Mouse (Mus musculus) kidney, postnatal 10 days (tissue): Measurements from ENCODE around the gene Tceanc2.

Experiments used
- DNase-seq: peaks from one replicate; pipeline ENCODE4 v3.0.0; 2021; ENCODE audit warnings: mixed read lengths

The Tceanc2 gene

DNA sequence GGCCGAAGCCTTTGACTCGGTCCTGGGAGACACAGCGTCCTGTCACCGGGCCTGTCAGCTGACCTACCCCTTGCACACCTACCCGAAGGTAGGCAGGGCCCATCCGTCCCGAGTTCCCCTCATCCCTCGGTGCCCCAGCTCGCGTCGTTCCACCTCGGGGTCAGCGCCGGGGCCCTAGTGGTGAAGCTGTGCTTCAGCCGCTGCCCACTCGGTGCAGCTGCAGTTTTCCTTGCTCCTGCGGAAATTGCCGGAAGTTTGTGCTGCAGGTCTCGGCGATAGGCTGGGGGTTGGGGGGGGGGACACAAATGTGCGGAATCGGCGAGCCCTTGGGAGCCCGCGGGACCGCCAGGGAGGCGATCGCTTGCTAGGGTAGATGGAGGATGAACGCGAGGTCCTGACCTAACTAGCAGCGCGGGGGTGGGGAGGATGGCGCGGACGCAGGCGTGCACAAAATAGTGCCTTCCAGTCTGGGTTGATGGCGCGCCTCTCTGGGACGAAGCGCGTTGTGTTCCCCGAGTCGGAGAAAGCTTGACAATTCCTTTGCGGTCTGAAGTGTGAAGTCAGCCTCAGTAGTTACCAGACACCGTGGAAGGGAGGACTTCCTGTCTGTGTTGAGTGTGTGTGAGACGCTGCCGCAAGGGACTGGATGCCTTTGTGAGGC is at the start of gene Tceanc2:
TSS of gene Tceanc2 (minus strand) at position 287 of the 661 bp plus-strand sequence.
- peak; percentile 73 for DNase-seq

DNA sequence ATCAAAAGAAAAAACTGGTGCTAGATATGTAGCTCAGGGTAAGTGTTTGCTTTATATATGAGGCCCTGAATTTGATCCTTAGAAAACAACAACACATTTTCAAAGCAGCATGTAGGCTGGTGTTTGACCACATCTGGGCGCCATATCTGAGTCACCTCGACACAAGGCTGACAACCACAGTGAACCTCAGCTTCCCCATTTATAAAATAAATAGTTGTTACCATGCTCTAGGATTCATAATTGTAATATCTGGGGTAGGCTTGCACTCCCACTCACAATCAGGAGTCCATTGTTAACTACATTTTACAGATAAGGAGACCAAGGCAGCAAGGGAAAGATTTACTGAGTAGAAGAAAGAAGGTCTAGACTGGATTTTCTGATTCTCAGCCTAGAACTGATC is 47.4 kb upstream of the Tceanc2 start:
- DNase-seq = no peak

DNA sequence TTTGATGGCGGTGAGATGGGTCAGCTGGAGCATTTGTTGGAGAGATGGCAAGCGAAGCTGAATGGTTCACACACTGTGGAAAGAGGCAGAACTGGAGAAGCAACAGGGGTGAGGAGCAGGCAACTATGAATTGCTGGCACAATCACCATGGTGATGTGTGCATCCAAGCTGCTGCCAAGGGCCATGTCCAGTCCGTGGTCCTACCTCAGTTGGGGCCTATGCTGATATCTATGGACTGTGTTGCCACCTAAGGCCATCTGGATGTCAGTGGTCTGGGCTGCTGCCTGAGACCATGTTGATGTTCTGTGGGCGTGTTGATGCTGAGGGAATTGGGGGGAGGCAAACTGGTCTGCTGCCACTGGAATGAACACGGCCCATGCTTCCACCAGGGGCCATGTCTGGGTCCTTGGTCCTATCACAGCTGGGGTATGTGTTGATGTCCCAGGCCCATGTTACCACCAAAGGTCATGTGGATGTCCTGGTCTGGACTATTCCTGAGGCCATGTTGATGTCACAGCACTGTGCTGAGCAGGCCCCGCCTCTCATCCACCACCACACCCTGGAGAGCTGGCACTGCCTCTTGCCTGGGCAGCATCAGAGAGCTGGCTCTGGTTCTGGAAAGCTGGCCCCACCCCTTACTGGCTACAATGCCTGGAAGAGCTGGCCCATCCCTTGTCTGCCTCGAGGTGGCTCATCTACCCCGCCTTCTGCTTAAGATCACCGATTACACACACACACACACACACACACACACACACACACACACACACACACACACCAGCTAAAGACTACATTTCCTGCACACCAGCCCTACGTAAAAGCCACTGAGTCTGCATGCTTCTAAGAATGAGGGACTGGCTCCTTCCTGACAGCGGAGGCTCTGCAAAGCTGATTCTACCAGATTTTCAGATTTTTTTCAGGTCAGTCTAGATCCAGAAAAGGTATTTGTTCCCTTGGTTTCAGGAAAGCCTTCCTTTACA is 44.6 kb upstream of the Tceanc2 start:
- peak; percentile 31 for DNase-seq

DNA sequence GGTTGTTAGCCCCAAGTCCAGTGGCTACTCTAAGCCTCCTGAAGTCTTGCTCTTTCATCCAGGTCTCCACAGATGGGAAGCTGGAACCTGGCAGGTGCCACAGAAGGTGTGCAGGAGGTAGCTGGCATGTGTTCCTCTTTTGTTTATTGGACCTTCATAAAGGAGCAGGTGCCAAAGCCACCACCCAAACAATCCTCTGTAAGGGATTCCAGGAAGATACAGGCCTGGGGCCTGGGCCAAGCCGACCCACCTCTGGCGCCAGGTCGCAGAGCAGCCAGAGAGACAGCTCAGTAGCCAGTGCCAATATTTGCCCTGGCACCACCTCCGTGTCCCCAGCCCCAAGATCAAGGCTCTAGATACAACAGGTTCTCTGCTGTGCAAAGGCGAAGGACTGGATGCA is 42.6 kb upstream of the Tceanc2 start:
- no peak for DNase-seq

DNA sequence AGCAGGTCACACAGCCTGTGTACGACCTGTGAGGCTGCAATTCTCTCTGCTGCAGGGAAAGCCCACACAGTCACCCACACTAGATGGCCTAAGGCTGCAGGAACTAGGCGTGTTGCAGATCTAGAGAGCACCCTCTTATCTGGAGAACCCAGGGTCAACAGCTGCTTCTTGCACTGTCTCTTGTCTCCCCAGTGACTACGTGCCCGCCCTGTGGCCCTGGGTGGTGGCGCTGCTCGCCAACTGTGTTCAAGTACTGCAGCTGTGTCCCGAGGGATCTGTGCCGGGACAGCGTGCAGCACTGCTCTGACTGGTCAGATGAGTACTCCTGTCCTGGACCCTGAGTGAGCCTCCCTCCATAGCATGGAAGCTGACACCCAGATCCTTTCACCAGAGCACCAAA is 38.7 kb upstream of the Tceanc2 start:
- no peak for DNase-seq

DNA sequence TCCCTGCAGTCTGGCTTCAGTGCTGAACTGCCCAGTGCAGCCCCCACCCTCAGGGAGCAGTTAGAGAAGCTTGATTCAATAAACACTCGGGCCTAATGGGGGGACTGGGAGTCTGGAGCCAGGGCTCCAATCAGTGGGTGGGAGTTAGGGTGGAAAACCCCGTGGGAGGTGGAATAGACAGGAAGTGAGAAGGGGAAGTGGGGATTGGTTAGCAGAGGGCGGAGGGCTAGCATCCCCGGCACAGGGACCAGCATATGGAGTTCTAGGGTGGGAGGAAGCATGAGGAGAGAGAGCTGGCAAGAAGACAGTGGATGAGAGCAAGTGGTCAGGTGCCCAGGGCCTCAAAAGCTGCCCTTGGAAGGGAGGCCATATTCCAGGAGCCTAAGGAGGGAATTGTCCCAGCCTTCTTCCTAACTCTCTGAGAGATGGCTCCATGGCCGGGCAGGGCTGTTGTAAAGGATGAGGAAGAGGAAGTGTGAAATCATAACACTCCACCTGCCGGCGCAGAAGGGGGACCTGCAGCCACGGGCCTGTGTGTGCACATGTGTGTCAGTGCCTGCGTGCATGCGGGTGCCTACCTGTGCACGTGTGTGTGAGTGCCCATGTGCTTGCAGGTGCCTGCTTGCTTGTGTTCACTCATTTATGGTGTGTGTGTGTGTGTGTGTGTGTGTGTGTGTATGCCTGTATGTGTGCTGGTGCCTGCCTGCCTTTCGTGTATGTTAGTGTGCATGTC is 34.5 kb upstream of the Tceanc2 start:
- DNase-seq = no peak

DNA sequence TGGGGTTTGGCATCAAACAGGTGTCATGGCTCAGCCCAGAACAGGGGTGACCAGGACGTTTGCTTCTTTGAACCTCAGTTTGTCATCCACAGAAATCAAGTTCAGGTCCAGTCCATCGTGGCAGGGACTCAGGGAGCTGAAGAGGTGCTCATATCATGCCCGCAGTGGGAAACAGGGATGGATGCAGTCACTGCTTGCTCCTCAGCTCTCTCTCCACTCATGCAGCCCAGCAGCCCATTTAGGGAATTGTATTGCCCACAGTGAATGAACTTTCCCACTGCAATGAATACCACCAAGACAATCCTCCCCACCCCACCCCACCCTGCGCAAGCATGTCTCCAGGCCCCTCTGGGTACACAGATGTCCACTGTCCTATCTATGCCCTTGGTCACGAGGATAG is 33.0 kb upstream of the Tceanc2 start:
- DNase-seq = no peak

DNA sequence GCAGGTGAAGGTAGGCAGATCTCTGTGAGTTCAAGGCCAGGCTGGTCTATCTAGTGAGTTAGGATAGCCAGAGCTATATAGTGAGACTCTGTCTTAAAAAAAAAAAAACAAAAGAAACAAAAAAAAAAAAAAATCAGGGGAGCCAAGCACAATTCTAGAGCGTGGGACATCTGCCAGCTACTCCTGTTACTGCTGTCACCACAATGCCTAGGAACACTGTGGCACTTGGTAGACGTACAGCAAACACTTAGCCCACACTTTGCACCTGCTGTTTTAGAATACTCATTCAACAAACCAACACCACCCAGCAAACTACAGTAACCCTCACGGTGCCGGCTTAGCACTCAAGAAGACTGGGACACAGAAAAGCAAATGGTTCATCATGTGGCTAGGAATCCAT is 32.5 kb upstream of the Tceanc2 start:
- DNase-seq = no peak

DNA sequence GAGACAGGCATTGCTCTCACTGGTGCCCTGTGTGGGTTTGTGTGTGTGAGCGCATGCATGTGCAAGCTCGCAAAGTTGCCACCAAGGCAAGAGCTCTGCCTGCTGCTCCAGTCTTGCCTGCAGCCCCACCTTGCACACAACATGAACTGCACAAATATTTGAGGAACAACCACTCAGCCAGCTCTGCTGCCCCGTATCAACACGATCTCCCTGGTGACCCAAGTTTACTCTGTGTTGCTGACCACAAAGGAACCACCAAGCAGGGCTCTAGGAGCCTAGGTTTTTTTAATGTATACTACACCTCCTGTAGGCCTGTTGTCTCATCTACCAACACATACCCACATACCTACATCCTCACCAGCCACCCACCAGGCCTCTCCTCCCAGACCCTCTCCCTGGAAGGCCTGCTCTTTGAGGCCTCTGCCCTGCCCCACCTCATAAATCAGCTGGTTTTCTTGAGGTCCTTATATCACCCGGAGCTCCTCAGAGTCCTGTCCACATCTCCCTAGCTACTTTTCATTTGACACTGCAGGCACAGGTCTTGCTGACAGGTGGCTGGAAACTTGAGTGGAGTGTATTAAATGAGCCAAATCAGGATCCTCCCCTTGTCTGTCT is 31.7 kb upstream of the Tceanc2 start:
- DNase-seq = no peak

DNA sequence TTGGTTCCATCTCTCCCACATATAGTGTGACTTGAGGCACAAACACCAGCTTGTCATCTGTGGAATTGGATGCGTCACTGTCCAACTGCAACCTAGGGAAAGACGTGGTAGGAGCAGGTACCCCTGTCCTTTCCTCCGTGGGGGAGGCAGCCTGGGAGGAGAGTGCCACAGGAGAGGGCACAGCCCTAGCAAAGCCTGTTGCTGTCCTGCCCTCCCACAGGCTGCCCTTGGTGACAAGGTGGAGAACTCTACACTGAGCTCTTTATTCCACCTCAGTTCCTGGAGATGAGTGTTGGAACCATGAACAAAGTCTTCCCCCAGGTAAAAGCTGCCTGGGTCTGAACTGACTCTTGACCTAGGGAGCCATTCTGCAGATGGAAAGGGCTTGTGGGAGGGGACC is 30.0 kb upstream of the Tceanc2 start, which contains the start of gene Ldlrad1:
TSS of gene Ldlrad1 (plus strand) at position 301 of the 400 bp plus-strand sequence.
- DNase-seq = no peak

DNA sequence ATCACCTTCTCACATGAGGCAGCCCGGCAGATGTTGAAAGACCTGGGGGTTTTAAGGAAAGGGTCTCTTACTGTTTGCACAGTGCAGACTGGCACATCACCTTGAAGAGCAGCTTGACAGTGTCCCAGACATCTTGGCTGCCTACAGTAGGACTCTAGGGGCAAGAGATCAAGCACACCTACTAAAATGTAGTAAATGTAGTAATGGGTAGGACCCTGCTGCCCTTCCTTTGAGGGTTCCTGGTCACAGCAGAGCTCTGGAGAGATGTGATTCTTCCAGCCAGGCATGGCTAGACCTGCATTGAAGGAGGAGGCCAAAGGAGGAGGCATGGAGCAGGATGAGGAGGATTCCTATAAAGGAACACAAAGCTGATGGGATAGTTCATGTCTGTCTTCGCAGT is 28.1 kb upstream of the Tceanc2 start:
- DNase-seq = no peak

DNA sequence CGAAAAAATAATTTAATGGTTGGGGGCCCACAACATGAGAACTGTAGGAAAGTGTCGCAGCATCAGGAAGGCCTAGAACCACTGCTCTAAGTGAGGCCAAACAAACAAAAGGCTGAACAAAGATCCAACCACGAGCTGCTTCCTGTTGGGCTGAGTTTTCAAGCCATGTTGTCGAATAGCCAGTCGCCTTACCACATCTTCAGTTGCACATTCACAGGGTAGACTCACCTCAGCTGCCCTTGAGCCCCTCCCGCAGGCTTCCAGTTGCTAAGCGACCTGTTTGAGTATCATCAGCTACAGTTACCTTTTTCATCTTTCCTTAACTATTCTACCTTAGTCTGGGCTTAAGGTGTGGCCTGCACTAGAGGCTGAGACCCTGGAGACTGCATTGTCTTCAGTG is 24.1 kb upstream of the Tceanc2 start:
- DNase-seq = no peak

DNA sequence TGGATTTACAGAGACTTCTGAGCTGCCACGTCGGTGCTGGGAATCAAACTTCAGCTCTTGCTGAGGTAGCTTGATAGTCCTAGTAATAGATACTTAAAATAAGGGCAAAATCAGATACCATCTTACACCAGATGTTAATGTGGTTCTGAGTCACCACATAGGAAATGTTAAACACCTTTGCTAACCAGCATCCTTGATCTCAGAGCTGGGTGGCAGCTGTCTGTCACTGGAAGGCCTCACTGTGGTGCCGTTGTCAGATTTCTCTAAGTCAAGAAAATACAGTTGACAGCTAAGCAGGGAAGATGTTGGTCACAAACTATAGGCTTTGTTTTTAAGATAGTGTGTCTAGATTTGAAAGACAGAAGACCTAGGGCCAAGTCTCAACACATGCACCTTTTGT is 22.9 kb upstream of the Tceanc2 start:
- no peak for DNase-seq

DNA sequence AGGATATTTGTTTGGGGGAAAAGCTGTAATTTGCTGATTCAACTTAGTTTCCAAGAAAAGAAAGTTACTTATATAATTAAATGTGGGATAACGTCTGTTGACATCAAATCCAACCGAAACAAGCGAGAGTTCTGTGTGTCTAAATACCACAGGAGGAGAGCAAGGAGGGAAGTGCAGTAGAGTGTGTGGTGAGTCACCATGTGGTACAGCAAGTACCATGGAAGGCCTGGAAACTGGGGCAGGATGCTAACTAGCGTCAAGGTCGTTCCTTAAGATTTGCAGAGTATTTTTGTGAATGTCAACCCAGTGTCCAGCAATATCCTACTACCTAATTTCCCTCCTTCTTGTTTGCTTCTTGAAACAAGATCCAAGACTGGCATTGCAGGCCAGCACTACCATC is 19.2 kb upstream of the Tceanc2 start:
- no peak for DNase-seq

DNA sequence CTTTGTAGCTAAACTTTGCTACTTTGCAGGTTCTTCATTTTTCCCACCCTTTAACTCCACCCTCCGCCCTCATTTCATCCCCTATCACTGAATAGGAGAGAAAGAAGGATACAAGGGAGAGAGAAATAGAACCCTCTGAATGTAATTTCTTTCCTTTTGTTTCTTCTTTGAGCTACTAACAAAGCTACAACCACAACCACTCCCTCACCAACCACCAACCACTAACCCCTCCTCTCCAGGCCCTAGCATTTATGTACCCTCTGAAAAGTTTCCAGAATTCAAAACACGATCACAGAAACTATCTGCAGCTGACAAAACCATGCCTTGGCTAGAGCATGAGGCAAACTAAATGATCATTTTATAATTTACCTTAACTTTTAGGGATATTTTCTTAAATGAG is 17.5 kb upstream of the Tceanc2 start:
- DNase-seq = no peak

DNA sequence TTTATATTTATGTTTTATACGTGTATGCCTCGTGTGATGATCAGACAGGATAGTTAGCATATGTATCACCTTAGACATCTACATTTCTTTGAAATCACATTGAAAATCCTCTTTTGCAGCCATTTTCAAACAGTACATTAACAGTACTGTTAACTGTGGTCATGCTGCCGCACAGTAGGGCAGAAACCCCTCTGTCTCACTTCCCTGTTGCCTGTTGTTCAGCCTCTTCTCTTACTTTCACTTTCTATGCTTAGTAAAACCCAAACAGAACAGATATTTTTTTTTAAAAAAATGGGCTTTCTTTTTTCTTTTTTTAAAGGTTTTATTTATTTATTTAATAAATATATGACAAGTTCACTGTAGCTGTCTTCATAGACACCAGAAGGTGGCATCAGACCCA is 14.9 kb upstream of the Tceanc2 start:
- no peak for DNase-seq

DNA sequence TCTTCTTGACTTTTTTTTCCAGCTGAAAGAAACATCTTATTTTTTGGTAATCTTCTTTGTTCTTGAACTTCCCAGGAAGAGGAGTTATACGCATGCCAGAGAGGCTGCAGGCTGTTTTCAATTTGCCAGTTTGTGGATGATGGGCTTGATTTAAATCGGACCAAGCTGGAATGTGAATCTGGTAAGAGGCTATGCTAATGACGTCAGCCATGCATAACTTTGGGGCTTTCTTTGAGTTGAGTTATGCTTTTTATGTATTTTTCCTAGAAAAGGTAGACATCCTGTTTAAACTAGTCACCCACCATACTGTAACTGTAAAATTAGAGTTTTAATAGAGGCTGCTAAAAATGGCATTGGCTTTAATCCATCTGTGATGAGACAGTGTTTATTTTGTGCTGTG is 6.8 kb upstream of the Tceanc2 start:
- no peak for DNase-seq

DNA sequence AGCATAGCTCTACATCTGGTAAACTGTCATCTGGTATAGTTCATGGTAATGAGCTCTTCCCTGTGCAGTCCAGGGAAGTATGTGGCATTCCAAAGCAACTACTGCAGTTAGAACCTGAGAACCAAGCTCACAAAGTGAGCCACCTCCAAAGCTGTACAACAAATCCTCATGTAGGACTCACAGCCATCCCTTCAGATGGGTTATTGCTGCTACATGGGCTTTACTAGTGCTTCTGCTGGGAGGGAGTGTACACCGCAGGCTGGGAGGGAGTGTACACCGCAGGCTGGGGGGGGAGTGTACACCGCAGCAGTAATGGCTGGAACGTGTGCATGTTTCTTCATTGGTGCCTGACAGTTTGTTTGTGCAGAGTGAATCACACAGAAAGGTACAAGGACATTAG is 4.3 kb upstream of the Tceanc2 start:
- DNase-seq = no peak

DNA sequence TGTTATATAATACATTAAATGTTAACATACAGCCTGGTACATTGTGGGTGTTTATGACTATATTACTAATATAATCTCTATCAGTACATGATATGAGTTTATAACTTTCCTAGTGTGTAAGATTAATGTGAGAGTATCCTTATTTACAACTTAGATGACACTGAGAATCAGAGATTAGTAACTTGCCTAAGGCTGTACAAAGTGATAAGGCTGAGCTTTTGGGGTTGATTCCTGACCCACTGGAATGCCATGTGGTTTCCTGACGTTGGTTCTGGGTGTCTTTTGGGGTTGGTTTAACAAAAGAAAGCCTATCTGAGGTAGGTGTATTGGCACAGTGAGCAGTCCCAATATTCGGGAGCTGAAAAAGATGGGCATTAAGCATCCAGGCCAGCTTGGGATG is 3.9 kb upstream of the Tceanc2 start:
- DNase-seq = no peak

DNA sequence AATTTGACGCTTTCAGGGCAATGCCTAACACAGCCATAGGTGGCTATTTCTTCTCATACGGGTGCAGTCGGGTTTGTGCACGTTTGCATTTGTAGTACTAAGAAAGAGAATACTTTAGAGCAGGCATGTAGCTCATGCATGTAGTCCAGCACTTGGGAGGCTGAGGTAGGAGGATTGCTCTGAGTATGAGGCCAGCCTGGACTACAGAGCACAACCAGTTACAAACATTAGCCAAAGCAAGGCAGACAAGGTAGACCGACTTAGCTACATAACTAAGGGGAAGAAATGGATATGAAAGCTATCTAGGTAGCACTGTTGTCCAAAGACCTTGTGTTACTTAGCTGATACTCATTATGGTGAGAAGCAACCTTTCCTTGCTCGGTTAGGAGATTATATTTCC is 3.0 kb upstream of the Tceanc2 start:
- no peak for DNase-seq

DNA sequence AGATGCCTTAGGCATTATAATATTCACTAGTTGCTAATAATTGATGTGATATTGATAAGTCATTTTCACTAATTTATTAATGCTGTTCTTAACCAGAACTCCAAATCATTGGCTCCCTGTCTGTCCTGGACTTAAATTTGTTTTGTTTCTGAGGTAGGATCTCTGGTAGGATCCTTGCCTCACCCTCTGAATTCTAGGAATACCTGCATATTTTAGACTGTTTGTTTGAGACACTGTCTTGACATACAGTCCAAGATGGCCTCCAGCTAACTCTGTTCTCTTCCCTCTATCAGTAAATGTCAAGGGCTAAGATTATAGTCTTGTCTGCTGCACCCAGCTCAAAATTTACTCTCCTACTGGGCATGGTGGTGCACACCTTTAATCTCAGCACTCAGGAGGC is 1.8 kb upstream of the Tceanc2 start:
- no peak for DNase-seq

DNA sequence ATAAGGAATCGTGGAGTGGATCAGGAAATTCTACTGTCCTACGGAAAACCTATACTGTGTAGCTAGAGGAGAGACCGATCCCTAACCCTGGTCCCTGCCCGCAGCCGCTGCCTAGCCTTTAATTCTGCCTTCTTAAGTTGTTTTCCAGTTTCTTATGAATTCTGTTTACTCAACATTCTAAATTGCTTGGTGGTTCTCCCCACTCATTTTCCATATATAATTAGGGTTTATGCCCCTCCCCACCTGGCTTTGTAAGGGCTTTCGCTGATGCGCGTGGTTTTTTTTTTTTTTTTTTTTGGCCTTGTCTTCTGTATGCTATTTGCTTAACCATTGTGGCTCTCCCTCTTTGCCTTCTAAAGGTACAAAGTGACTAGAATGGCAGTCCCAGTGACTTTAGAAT is 645 bp upstream of the Tceanc2 start:
- no peak for DNase-seq

DNA sequence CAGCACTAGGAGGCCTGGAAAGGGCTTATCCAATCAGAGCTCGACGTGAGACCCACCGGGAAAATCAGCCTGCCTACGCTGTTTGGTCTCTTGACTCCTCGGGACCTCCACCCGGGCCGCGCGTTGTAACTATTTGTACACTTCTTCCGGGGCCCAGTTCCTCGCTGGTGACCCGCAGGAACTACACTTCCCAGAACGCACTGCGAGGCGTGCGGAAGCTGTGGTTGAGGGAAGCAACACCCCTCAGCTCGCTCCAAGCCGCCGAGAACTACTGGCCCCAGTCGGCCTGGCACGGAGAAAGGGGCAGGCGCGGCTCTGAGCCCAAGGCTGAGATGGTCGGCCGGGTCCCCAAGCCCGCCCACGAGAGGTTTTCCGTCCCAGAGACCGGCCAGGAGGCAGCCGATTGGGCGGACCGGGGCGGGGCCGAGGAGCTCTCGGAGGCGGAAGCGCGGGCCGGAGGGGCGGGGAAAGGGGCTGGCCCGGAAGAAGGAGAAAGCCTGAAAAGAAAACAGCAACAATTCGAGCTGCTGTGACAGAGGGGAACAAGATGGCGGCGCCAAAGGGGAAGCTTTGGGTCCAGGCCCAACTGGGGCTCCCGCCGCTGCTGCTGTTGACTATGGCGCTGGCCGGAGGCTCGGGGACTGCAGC is 610 bp downstream of the Tceanc2 start, which contains the start of gene Tmem59:
TSS of gene Tmem59 (plus strand) at position 218 of the 648 bp plus-strand sequence.
- DNase-seq = peak; percentile 99
